Mouse (Mus musculus): ENCODE data around the gene Pou2f3. TPM values are rescaled to one million over a fixed set of nuclear protein-coding genes. Genes with fewer than 3 reads are reported as not detected.

Pou2f3 gene
- 0.05 TPM in 1 of 2 replicates, not detected in the other for polyA plus RNA-seq (2015; fragmentation: Nextera tagmentation; extraction: Ambion mirVana)

DNA sequence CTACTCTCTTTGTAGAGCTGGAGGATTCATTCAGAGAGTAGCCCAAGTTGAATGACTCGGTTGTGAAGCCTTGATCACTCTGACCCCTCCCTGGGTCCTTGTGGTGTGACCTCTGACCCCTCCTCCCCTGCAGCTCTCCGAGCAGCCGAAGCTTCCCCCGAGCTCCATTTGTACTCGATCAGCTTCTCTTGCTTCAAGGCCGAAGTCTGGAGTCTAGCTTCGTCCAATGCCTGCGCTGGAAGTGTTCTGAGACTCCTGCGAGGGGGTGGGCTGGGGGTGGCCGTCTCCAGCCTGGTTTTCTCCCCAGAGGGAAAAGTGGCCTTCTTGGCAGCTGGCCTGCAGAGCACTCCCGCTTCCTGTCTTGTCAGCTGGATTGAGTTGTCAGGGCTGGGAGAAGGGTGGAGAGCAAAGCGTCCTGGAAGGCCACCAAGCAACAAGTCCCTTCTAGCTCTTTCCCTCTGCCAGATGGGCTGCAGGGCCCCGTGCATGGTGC is at the start of gene Pou2f3:
Pou2f3 (minus strand) TSS at position 180 of the 493 bp plus-strand sequence.

DNA sequence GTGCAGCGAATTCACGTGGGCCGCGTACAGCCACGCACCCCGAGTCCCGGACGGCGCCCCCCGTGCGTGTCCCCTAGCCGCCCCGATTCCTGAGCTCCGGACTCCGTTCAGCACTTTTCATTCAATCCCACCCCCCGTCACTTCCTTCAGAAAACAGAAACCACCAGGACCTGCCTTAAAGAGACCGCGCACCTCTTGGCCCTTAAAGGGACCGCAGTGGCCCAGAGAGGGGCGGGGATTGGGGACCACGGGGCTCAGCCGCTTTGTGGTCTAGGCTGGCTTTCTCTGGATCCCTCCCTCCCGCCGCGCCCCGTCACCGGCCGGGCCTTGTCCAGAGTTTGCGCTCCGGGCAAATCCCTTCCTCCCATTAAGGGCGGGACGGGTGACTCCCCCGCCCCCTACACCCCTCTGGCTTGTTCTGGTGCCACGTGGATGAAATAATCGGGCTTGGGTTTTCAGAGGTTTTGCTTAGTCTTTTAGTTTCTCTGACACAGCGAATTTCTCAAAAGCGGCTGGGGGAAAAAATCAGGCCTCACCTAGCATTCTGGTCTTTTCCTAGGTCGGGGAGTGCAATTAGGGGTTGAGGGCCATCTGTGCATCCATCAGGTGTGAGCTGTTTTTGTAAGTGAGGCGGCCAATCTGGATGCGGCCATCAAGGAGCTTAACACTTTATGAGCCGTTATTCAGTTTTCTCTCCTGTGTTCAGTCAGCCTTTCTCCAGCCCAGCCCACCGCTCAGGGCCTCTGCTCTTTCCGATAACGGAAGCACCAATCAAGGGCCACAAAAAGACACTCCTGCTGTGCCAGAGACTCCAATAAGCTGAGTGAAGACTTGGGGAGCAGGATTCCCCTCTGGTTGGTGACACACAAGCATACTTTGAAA is 29.8 kb upstream of the Pou2f3 start, which contains the start of gene Oaf:
Oaf (minus strand) TSS at position 200 of the 882 bp plus-strand sequence.

DNA sequence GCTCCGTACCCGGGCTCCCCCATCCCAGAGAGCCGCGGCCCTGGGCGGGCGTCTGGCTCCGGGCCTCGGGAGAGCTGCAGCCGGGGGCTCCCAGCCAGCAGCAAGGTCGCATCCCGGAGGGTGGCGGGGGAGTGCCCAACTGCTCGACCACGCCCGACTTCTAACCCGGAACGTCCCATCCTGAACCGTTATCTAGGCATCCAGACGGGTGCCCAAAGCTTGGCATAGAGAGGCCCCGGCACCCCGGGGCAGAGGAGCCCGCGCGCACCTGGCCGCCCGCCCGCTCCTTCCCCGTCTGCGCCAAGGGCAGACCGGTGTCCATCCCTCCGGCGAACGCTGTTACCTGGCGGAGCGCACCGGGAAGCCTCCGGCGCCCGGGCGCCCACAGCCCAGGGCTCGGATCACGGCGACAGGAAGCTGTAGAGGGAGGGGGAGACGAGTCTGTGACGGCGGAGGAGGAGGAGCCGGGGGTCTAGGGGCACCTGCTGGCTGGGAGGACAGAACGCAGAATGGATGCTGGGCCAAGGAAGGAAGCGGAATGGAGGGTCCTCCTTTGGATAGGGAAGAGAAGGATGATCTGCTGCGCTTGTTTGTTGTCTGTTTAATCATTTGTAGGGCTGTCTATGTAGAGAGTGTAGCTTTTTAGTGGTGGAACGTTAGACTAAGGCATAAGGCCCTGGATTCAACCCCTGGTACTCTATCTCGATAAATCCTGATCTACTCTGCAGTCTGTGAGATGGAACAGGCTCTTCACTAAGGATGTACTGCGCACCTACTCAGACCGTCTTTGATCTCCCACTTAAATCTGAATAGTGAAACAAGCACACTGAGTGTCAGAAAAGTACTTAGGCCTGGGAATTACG is 93.8 kb downstream of the Pou2f3 start, which contains the start of gene Tmem136:
Tmem136 (minus strand) TSS at position 437 of the 863 bp plus-strand sequence.

DNA sequence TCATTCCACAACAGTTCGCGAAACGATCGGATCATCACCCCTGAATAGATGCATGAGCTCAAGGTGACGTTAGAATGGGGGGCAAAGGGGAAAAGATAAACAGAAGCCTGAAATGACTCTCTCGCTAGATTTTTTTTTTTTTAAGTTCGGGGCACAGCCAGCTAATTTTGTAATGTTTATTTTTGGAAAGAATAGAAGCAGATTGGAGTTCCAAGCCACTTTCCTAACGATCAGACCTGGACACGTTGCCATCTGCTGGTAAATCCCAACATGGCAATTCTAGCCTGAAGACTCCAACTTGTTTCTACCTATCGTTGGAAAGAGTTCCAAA is 103.0 kb downstream of the Pou2f3 start, which contains the start of gene Arhgef12:
Arhgef12 (minus strand) TSS at position 53 of the 331 bp plus-strand sequence.

Other genes starting within 250 kb of the Pou2f3 start
- 16.1 and 16.7 TPM in 2 replicates for gene Arhgef12, start 103.1 kb downstream of the Pou2f3 start, polyA plus RNA-seq (2015; fragmentation: Nextera tagmentation; extraction: Ambion mirVana)
- gene Tmem136, start 93.8 kb downstream of the Pou2f3 start, polyA plus RNA-seq (2015; fragmentation: Nextera tagmentation; extraction: Ambion mirVana): 7.5 and 8.6 TPM in 2 replicates
- 10.3 and 10.9 TPM in 2 replicates for gene Oaf, start 29.5 kb upstream of the Pou2f3 start, polyA plus RNA-seq (2015; fragmentation: Nextera tagmentation; extraction: Ambion mirVana)
- gene Trim29, start 100.5 kb upstream of the Pou2f3 start, polyA plus RNA-seq (2015; fragmentation: Nextera tagmentation; extraction: Ambion mirVana): 0.28 and 0.34 TPM in 2 replicates

All from neural tube, postnatal 0 days (tissue).